Mouse (Mus musculus) liver, embryonic 12.5 days (tissue): ENCODE data around the gene Thsd7a. TPM values are rescaled to one million over a fixed set of nuclear protein-coding genes. Genes with fewer than 3 reads are reported as not detected.

Experiments
- ATAC-seq: fragments of 200-750 bp; cut with Nextera tagmentation; 2 replicates; pipeline ENCODE4 v1.8.0; 2017; ENCODE audit warnings: moderate number of reproducible peaks, mild to moderate bottlenecking, moderate library complexity
- H3K27ac ChIP-seq: fragments of 300-500 bp; sonication (generic); 2 replicates; pipeline ENCODE4 v1.5.1; 2016; ENCODE audit warnings: mild to moderate bottlenecking
- H3K27me3 ChIP-seq: fragments of 300-500 bp; sonication (generic); replicated peaks from 2 replicates; pipeline ENCODE4 v1.6.1; 2016; ENCODE audit warnings: mild to moderate bottlenecking, moderate library complexity
- H3K36me3 ChIP-seq: fragments of 300-500 bp; sonication (generic); 2 replicates; pipeline ENCODE4 v1.6.1; 2016; ENCODE audit warnings: mild to moderate bottlenecking, moderate library complexity
- H3K4me1 ChIP-seq: fragments of 300-500 bp; sonication (generic); 2 replicates; pipeline ENCODE4 v1.6.1; 2016
- H3K4me2 ChIP-seq: fragments of 300-500 bp; sonication (generic); 2 replicates; pipeline ENCODE4 v1.6.1; 2016; ENCODE audit warnings: mild to moderate bottlenecking, moderate library complexity
- H3K4me3 ChIP-seq: fragments of 300-500 bp; sonication (generic); 2 replicates; pipeline ENCODE4 v1.5.1; 2016; ENCODE audit warnings: mild to moderate bottlenecking, moderate library complexity
- H3K9ac ChIP-seq: fragments of 300-500 bp; sonication (generic); 2 replicates; pipeline ENCODE4 v1.6.1; 2016; ENCODE audit warnings: mild to moderate bottlenecking, moderate library complexity
- H3K9me3 ChIP-seq: fragments of 300-500 bp; sonication (generic); replicated peaks from 2 replicates; pipeline ENCODE4 v1.6.1; 2016; ENCODE audit warnings: mild to moderate bottlenecking, moderate library complexity
- WGBS: fragments of 180-500 bp; shearing (Covaris S2); methylation state at CpG from one replicate; pipeline ENCODE4 v1.1.7; 2016; ENCODE audit not compliant: insufficient replicate concordance; 5-methylcytosine and 5-hydroxymethylcytosine counted together
- polyA plus RNA-seq: library from polyadenylated mRNA; unstranded; fragments of >200 nt; fragmentation: Nextera tagmentation; extraction: Ambion mirVana; gene quantifications from 2 replicates; pipeline ENCODE4 v1.2.1, GENCODE M21; 2016

The Thsd7a gene
- polyA plus RNA-seq, 1 experiment from 2014 or later = 0.31 TPM

DNA sequence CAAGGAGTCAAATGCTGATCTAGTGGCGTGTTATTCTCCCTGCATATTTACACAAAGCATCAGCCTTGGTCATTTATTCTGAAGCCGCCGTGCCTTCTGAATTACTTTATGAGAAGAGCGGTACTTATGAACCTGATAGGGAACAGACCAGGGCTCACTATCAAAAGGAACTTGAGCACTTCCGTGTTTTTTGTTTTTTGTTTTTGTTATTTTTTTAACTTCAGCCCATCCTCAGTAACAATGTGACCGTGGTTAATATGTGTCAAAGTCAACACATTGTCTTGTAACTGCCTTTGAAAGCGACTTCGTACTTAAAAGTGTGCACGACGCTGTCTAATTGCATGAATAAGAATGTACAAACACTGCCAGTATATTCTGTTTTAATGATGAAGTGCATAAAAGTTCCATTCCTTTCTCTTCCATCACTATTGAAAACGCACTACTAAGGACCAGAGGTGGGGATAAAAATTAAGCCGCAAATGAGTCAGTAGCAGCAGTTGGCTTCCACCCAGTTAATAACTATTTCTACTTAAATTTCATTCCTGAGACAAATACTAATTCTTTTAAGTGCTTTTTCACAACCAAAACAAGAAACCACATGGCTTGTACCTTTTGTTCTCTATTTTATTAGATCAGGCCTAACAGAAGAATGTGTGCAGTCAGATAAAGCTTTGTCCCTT lies 461 bp upstream of the Thsd7a start:
- Histone ChIP-seq H3K27me3 (peaks cover 35% of the 10 kb centered on the region), H3K4me2 (peak overlapping the region; percentile 72), H3K4me1 (no peaks in the 10 kb centered on the region), H3K36me3 (no peaks in the 10 kb centered on the region), H3K9ac (no peak overlapping the region), H3K27ac (no peak overlapping the region), H3K9me3 (no peaks in the 10 kb centered on the region), H3K4me3 (peak overlapping the region; percentile 54)
- WGBS = 27% methylated on average over 12 of the region's 12 CpGs
- no peak for ATAC-seq

DNA sequence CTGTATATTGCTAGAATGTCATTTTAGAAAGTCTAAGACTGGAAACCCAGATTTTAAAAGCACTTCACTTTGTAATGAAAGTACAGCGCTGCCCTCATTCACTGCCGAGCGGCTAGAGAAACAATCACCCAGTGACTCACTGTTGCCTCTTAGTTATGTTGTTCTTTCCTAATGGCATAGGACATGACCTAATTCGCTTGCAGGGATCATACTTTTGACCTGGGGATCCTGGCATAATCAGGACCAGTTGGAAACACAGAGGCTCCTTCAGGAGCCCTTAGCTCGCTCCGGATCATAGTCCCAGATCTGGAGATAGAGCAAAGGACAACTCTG lies 790 bp downstream of the Thsd7a start:
- Histone ChIP-seq H3K4me3 (peak overlapping the region; percentile 54), H3K9me3 (no peaks in the 10 kb centered on the region), H3K27me3 (peaks cover 35% of the 10 kb centered on the region), H3K9ac (no peak overlapping the region; the same call in 1 of the 2 replicates), H3K27ac (no peak overlapping the region), H3K4me2 (peak overlapping the region; percentile 72), H3K4me1 (no peaks in the 10 kb centered on the region), H3K36me3 (no peaks in the 10 kb centered on the region)
- WGBS = 0% methylated on average over 6 of the region's 6 CpGs
- no peak for ATAC-seq

DNA sequence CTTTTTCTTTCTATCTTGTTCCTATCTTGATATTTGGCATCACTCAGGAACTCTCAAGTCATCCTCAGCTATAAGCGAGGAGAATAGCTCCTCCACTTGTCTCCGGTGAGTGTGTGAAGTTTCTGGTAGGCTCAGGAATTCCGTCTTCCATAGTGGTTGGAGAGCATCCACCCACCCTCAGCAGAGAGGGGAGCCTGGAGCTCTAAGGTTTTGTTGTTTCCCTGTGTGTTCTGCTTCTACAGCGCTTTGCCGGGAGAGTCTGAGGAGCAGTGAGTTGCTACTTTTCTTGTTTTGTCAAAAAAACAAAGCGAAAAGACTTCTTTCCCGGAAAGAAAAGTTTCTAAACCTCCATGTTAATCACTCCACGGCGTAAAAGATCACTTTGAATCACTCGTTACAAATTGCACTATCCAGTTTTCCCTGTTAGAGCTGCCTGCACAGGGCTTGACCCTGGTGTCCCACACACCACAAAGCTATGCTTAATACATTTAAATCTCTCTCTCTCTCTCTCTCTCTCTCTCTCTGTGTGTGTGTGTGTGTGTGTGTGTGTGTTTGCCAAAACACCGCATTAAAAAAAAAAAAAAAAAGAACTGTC lies 1.3 kb downstream of the Thsd7a start:
- no peaks in the 10 kb centered on the region for H3K9me3 ChIP-seq
- peaks cover 35% of the 10 kb centered on the region for H3K27me3 ChIP-seq
- peak overlapping the region; percentile 54 for H3K4me3 ChIP-seq
- 11% methylated on average over 11 of the region's 11 CpGs for WGBS
- peak overlapping the region; percentile 72 for H3K4me2 ChIP-seq
- H3K36me3 ChIP-seq = no peaks in the 10 kb centered on the region
- H3K4me1 ChIP-seq = no peaks in the 10 kb centered on the region
- ATAC-seq = no peak
- H3K27ac ChIP-seq = no peak overlapping the region
- no peak overlapping the region for H3K9ac ChIP-seq

DNA sequence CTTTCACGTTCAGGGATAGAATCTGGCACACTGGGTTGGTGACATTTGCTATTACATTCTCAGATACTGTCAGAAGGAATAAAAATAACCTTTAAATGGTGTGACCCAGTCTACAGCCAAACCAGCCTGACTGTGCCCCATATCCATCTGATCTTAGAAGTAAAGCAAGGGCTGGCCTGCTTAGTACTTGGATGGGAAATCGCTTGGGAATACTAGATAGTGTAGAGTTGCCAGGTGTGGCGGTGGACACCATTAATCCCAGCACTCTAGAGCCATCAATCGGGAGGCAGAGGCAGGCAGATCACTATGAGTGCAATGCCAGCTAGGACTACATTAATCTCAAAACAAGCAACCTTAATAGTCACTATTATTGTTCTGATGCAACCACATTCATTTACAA lies 6.4 kb downstream of the Thsd7a start:
- H3K4me3 ChIP-seq = no peak overlapping the region
- WGBS = 69% methylated on average over 4 of the region's 4 CpGs

DNA sequence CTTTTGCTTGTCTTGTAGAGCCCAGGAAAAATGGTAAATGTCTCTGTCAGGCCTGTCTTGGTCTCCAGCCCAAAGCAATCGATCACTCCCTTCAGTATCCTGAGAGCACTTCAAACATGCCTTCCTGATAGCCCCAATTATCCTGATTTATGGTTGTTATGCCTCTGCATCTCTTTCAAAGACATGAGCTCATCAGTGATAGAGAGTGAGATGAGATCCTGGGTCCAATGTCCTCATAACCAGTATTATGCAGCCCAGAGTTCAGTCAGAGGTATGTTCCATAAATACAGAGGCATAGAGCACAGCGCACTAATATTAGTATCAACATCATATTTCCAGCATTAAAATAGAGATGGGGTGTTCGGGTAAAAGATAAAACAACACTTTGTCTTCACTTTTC lies 15.3 kb downstream of the Thsd7a start:
- H3K4me3 ChIP-seq = no peak overlapping the region
- H3K27ac ChIP-seq = no peak overlapping the region
- no peak overlapping the region for H3K9ac ChIP-seq
- WGBS = 61% methylated on average over 3 of the region's 3 CpGs
- H3K9me3 ChIP-seq = no peaks in the 10 kb centered on the region
- H3K4me1 ChIP-seq = no peaks in the 10 kb centered on the region
- no peak overlapping the region for H3K4me2 ChIP-seq
- H3K36me3 ChIP-seq = no peaks in the 10 kb centered on the region
- ATAC-seq = no peak
- no peaks in the 10 kb centered on the region for H3K27me3 ChIP-seq

More for the DNA sequence above, 6.4 kb downstream of the Thsd7a start:
- Histone ChIP-seq H3K36me3 (no peaks in the 10 kb centered on the region), H3K27ac (no peak overlapping the region), H3K4me2 (no peak overlapping the region), H3K9ac (no peak overlapping the region), H3K4me1 (no peaks in the 10 kb centered on the region), H3K27me3 (peaks cover 4% of the 10 kb centered on the region), H3K9me3 (no peaks in the 10 kb centered on the region)
- no peak for ATAC-seq

DNA sequence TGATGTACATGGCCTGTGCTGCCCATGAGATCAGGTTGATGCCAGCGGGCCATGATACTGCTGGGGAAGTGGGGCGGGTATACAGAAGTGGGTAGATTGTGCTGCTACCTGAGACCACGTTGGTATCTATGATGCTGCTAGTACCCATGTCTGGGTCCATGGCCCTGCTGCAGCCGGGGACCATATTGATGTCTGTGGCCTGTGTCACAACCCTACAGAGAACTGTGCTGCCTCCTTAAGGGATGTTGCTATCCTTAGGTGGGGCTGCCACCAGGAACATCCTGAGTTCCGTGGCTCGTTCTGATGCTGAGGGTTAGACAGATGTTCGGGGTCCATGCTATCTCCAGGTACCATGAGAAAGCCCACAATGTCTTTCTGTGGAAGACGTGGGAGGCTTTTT lies 33.1 kb downstream of the Thsd7a start:
- Histone ChIP-seq H3K27me3 (no peaks in the 10 kb centered on the region), H3K4me1 (no peaks in the 10 kb centered on the region), H3K9ac (no peak overlapping the region), H3K9me3 (no peaks in the 10 kb centered on the region), H3K4me3 (no peak overlapping the region), H3K36me3 (no peaks in the 10 kb centered on the region), H3K4me2 (no peak overlapping the region), H3K27ac (no peak overlapping the region)
- ATAC-seq = no peak
- 74% methylated on average over 8 of the region's 8 CpGs for WGBS

DNA sequence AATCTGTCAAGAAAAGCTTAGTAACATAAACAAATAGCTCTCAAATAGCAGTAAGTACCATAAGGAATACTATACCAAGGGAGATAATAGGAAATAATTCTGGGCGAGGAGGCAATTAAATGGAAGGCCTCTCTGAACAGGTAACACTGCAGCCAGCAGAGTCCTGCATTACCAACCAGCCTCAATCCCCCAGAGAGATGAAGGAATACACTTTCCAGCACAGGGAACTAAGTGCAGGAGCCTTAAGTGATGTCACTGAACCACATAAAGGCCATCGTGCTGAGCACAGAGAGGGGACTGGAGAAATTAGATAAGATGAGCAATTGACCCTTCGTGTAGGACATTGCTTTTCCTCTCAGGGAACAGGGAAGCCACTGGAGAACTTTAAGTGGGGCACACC lies 36.6 kb downstream of the Thsd7a start:
- H3K4me1 ChIP-seq = no peaks in the 10 kb centered on the region
- no peak overlapping the region for H3K4me2 ChIP-seq
- no peak overlapping the region for H3K27ac ChIP-seq
- no peaks in the 10 kb centered on the region for H3K36me3 ChIP-seq
- no peak overlapping the region for H3K4me3 ChIP-seq
- H3K9me3 ChIP-seq = no peaks in the 10 kb centered on the region
- 42% methylated on average over 3 of the region's 3 CpGs for WGBS
- H3K27me3 ChIP-seq = no peaks in the 10 kb centered on the region
- no peak overlapping the region for H3K9ac ChIP-seq
- no peak for ATAC-seq

DNA sequence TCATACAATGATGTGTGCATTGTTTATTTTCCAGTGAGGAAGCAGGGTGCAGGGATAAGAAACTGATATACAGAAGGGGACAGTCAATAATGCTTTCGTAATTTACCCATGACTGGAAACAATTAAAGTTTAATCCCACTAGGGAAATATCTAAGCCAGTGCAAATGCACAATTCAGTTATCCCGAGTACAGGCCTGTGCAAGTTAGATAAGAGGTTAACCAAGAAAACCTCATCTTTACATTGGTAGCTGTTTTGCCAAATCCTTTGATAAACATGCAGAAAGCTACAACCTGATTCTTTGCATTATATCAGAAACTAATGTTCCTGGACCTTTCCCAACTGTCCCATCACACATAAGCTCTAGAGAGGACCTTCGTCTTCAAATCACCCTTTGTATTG lies 46.3 kb downstream of the Thsd7a start:
- Histone ChIP-seq H3K9ac (no peak overlapping the region), H3K27ac (no peak overlapping the region), H3K27me3 (no peaks in the 10 kb centered on the region), H3K4me3 (no peak overlapping the region), H3K36me3 (no peaks in the 10 kb centered on the region), H3K4me1 (no peaks in the 10 kb centered on the region), H3K9me3 (no peaks in the 10 kb centered on the region), H3K4me2 (no peak overlapping the region)
- ATAC-seq = peak; percentile 44; the same call in 1 of the 2 replicates
- WGBS = 25% methylated on average over 3 of the region's 3 CpGs

DNA sequence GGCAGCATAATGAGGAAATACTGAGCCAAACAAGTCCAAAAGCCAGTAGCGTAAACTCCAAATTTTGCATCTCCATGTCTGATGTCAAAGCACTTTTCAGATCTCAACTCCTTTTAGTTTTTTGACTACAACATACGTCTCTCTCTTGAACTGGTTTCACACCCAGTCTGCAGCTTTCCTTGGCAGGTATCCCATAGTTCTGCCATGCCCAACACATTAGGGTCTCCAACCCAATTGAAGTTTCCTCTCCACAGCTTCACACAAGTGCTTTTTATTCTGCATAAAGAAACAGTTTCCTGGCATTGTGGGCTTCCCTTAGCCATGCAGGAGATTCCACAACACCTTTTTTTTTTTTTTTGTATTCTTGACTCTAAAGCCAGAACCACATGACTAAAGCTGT lies 50.1 kb downstream of the Thsd7a start:
- no peak for ATAC-seq

DNA sequence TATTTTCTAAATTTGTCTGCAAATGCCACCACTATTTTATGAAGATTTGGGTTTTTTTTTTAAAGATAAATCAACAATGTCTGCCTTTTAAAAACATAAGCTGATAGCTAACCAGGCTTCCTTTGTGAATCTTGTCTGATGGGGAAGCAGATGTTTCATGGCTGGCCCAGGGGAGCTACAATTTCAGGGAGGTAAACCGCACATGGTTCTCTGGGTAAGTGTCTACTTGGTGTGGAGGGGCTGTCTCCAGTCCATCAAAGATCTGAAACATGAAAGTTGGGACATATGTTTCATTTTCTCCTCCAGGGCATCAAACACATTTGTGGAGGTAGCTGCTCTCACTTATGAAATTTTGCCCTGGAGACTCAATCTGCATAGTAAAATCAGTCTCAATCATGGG lies 55.5 kb downstream of the Thsd7a start:
- 76% methylated on average over 1 of the region's 1 CpGs for WGBS
- no peak overlapping the region for H3K4me2 ChIP-seq
- H3K4me1 ChIP-seq = no peaks in the 10 kb centered on the region
- H3K9ac ChIP-seq = no peak overlapping the region
- no peak overlapping the region for H3K27ac ChIP-seq
- H3K27me3 ChIP-seq = no peaks in the 10 kb centered on the region
- H3K4me3 ChIP-seq = no peak overlapping the region
- no peak for ATAC-seq
- H3K9me3 ChIP-seq = no peaks in the 10 kb centered on the region
- H3K36me3 ChIP-seq = no peaks in the 10 kb centered on the region

More for the DNA sequence above, 50.1 kb downstream of the Thsd7a start:
- Histone ChIP-seq H3K4me3 (no peak overlapping the region), H3K36me3 (no peaks in the 10 kb centered on the region), H3K27ac (no peak overlapping the region), H3K9ac (no peak overlapping the region), H3K4me1 (no peaks in the 10 kb centered on the region), H3K9me3 (no peaks in the 10 kb centered on the region), H3K27me3 (no peaks in the 10 kb centered on the region), H3K4me2 (no peak overlapping the region)
- 69% methylated on average over 2 of the region's 2 CpGs for WGBS

DNA sequence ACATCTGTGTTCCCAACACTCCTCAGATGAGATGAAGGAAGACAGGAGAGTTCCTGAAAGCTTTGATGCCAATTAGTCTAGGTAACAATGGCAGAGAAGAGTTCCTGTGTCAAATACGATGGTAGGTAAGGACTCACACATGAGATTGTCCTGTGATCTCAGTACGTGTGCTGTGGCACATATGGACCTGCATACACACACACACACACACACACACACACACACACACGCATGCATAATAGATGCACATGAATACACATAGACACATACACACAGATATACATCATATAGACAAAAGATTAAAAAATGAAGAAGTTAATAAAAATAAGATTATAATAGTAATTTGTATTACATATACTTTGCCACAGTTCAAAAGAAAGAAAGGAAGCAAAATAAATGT lies 56.0 kb downstream of the Thsd7a start:
- Histone ChIP-seq H3K4me1 (no peaks in the 10 kb centered on the region), H3K36me3 (no peaks in the 10 kb centered on the region), H3K4me2 (no peak overlapping the region), H3K27ac (no peak overlapping the region), H3K9me3 (no peaks in the 10 kb centered on the region), H3K27me3 (no peaks in the 10 kb centered on the region), H3K4me3 (no peak overlapping the region), H3K9ac (no peak overlapping the region)
- 67% methylated on average over 3 of the region's 3 CpGs for WGBS
- no peak for ATAC-seq

DNA sequence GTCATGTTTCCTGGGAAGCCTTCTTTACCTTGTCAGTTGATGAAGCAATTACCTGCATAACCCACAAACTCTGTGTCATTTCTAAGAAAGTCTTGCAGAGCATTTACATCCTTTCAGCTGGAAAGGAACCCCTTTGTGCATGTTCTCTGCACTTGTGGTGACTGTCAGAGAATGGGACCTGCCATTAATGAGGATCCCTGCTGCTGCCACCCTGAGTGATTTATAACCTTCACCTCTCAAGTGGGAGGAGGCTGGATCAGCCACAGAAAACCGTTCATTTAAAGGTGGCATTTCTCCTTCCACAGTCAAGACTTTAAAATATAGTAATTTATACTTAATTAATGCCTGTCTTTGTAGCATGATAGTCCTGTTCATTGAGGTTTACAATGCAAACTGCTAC lies 99.6 kb downstream of the Thsd7a start:
- WGBS = 37% methylated on average over 1 of the region's 1 CpGs
- ATAC-seq = no peak
- H3K9me3 ChIP-seq = no peaks in the 10 kb centered on the region

More for the DNA sequence above, 99.6 kb downstream of the Thsd7a start:
- H3K36me3 ChIP-seq = no peaks in the 10 kb centered on the region
- H3K27me3 ChIP-seq = no peaks in the 10 kb centered on the region
- H3K27ac ChIP-seq = no peak overlapping the region
- H3K4me2 ChIP-seq = no peak overlapping the region
- H3K4me3 ChIP-seq = no peak overlapping the region
- no peak overlapping the region for H3K9ac ChIP-seq
- no peaks in the 10 kb centered on the region for H3K4me1 ChIP-seq
